Mouse (Mus musculus) adrenal gland, postnatal 14 days (tissue): ENCODE results near the gene Lim2. TPM values are rescaled to one million over a fixed set of nuclear protein-coding genes. Genes with fewer than 3 reads are reported as not detected.
"Not testable (repeated sequence)": the region's sequence is repeated elsewhere in the genome, so short reads cannot be mapped to it uniquely, and the experiment has no call there.

Experiments
- DNase-seq: peaks from one replicate; pipeline ENCODE4 v3.0.0; 2021; ENCODE audit warnings: mixed read lengths
- long read RNA-seq, 2 experiments: library from polyadenylated mRNA; stranded (forward); transcript quantifications; one replicate each; pipeline ENCODE4 v2.0.0; 2021
- total RNA-seq: library from RNA; stranded (reverse); gene quantifications from 2 replicates; pipeline ENCODE4 v1.2.3, GENCODE M21; 2021

Gene Lim2
- not detected in 2 replicates for total RNA-seq
- long read RNA-seq, experiment 1, result 0 reads
- long read RNA-seq, experiment 2, result 0 reads

DNA sequence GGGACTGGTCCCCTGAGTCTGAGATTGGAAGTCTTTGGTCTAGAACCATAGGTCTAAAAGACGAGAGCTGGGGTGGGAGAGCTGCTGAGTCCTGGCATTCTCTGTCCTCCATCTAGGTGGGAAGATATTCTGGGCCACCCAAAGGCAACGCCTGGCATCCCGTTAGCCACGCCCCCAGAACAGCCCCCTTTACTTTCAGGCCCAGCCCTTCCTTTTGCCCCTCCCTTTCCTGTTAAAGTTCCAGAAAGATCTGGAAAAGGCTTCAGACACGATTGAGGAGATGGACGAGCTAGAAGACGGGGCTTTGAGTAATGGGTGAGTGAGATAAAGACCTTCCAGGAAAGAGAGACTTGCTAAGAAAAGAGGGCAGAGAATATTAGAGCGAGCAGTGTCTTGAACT is at the start of gene Lim2:
Lim2 (plus strand) TSS at position 265 of the 400 bp plus-strand sequence.
- no peak for DNase-seq

DNA sequence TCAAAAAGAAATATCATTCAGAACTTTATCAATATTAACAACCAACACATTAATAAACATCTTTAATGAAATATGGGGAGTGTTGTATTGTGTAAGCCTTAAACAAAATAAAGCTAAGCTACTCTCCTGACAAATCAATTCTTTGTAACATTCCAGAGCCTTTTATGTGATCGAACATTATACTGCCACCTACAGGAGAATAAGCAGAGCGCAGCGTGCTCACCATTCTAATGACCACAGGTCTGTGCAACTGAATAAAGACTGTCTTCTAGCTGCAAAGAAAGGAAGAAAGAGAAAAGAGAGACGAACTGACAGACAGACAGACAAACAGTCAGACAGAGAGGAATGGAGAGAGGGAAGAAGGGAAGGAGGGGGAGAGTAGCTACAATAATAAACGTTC is 49.2 kb upstream of the Lim2 start:
- peak; percentile 24 for DNase-seq

DNA sequence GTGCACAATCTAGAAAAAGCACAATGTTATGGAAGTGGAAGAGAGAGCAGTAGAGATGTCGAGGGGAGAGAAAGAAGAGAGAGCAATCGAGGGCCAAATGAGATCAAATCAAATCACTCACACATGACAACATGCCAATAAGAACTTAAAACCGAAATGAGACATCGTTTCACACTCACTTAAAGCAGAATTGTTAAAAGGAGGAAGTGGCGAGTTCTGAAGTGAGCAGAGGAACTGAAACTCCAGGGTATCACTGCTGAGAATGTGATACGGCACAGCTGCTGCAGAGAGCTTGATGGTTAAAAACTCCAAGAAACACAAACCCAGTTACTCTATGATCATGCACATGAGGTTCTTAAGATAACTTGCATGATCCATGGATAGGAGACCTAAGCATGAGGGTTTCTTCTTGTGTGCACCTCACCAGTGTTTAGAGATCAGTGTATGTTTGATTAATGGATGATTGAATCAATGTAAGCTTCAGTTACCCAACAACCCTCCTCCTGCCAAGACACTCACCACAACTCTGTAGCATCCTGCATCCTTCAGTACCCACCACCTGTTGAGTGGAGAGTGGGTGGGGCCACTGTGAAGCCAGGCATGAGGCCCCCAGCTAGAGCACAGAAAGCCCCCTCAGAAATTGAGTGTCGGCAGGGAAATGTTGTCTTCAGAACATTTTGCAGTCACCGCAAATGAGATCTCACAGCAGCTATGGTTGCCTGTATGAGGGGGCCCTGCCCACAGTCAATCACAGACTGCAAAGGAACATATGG is 34.9 kb upstream of the Lim2 start:
- DNase-seq, result no peak

DNA sequence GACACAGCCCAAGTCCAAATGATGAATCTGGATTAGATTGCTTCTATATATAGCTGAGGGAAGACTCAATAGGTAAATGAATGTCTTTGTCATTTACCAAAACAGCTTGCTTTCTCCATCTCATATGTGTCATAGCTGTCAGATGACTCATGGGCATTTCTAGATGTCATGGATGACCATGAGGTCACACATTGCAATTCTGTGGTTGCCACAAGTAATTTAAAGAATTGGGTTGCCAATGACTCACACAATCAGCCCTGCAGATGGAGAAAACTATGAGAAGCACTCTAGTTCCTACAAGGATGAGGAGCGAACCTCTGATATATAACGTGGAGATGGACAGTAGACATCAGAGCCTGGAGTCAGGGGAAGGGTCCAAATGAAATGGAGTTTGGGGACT is 28.0 kb upstream of the Lim2 start:
- DNase-seq, result no peak

DNA sequence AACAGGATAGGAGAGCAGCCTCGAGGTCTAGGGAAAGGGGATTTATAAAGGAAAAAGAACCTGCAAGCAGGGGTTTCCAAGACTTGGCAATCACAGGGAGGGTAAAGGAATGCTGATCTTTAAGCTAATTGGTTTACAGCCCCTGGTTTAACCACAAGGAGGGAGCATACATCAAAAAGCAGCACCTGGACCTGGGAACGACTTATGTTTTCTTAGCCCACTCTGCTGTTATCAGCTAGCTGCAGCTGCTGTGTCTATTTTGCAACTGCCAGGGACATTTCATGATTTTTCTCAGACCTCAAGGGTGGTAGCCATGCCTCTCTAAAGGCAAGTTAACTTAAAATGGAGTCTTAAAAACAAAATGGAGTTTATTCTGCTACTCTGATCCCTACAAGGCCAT is 24.8 kb upstream of the Lim2 start:
- DNase-seq, result no peak

DNA sequence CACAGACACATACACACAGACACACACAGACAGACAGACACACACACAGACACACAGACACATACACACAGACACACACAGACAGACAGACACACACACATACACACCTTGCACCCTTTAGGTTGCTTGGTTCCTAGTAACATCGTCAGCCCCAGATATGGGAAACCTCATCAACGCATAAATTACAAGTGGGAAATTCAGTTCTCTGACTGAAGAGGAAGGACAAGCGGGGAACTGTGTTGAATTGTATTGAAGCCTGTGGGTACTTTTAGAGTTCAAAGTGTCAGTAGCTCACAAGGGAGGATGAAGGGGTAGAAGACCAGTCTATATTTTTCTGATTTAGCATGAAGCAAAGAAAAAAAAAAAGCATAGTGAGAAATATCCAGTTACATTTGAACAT is 19.9 kb upstream of the Lim2 start:
- no peak for DNase-seq

DNA sequence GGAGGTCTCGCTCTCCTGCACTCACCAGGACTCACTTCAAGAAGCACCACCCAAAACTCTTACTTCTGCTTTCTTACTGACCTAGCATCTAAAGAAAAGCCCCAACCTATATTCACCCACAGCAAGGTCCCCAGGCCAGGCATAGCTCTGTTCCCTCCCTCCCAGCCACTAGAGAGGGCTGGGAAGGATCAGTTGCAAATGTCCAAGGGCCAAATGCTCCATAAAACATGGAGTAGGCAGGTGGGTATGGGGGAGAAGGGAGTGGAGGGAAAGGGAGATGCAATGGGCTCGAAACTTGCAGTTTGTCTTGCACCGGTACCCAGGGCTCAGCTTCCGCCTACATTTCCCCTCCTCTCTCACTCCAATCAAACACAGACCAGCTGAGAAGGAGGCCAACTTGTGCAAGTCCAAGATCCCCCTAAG is 19.3 kb upstream of the Lim2 start, which contains the start of gene Siglecg:
Siglecg (plus strand) TSS at position 74 of the 423 bp plus-strand sequence.
- no peak for DNase-seq

DNA sequence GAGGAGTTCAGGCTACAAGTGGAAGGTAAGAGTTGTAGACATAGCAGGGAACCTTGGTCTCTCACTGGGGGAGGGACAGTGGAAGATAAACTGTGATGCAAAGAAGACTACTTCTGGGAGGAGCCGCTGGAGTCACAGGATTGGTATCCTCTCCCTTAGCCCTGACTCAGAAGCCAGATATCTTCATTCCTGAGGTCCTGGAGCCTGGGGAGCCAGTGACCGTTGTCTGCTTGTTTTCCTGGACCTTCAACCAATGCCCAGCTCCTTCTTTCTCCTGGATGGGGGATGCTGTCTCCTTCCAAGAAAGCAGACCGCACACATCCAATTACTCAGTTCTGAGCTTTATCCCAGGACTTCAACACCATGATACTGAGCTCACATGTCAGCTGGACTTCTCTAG is 18.4 kb upstream of the Lim2 start:
- DNase-seq, result no peak

DNA sequence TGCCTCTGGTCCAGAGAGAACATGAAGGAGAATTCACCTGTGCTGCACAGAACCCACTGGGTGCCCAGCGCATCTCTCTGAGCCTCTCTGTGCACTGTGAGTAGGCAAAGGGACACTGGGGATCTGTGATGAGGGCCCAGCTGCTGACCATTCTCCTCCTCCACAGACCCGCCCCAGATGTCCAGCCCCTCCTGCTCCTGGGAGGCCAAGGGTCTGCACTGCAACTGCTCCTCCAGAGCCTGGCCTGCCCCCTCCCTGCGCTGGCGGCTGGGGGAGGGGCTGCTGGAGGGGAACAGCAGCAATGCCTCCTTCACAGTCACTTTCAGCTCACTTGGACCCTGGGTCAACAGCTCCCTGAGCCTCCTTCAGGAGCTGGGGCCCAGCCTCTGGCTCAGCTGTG is 15.7 kb upstream of the Lim2 start:
- not testable (repeated sequence) for DNase-seq

DNA sequence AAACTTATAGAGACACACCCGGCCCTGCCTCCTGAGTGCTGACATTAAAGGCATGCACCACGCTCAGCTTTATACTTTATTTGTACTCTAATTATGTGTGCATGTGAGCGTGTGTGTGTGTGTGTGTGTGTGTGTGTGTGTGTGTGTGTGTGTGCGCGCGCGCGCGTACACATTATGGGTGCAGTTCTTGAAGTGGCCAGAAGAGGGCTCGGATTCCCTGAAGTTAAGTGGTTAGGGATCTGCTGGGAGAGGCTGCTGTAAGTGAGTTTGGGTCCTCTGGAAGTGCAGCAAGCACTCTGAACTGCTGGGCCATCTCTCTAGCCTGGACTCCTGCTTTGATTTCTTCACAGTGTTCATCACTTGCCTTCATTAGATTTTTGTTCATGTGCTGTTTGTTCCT is 10.2 kb upstream of the Lim2 start:
- DNase-seq, result no peak

DNA sequence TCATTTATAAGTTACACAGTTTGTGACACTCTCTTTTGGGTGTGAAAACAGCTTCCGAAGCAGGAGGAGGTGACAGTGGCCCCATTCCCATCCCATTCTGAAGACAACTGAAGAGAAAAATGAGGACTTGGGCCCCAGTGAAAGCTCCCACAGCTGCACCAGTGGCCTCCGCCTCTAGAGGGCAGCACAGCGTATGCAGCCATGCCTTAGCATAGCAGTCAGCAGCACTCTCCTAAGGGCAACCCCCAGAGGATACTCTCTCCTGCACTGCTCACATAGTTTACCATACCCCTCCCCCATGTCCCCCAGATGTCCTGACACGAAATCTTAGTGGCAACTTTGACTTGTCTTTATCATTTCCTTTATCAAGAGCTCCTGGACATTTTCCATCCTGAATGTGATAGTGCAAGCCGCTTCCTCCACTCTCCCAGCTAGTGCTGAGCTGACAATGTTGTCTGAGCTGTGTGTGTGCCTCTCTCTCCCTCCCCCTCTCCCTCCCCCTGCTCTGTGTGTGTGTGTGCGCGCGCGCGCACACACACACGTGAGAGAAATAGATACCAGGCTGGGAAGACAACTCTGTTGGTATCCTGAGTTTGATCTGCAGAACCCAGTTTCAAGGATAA is 4.4 kb upstream of the Lim2 start:
- peak; percentile 93 for DNase-seq

DNA sequence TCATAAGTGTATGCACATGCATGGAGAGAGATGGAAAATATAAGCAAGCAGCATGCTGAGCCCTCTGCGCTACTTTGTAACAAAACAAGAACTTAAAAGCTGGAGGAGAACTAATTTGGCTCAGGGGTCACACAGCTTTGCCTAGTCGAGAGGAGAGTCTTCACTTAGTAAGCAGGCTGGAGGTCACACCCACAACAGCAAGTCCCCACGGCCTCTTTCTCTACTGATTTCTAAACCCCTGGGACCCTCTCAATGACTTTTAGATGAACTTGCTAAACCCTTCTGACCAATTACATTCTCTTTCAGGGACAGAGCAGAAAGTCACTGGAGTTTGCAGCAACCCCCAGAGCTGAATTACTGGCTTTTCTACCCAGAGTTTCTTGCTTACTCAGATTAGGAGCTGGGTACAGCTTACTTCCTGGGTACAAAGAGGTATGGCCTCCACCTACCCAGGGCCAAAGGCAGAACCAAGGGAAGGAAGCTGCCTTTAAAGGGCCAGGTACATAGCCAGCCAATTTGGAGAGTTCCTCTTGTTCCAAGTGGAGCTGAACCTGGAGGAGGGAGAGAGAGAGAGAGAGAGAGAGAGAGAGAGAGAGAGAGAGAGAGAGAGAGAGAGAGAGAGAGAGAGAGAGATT is 3.4 kb upstream of the Lim2 start:
- peak; percentile 28 for DNase-seq

DNA sequence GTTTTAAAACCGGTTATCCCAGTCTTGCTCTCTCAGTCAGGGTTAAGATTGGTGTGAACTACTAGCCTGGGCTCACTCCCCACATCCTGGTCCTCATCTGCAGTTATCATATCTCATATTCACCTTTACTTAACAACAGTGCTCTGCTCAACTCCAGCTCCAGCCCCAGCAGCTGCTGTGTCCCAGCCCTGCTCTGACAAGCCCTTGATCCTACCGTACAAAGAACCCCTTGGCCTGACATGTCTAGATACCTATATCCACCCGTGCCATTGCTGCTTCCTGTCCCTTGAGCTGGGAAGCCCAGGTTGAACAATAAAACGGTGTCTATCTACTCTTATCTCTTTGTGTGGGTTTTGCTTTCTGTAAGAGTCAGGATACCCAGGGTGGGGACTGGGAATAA is 2.0 kb downstream of the Lim2 start:
- DNase-seq, result no peak

DNA sequence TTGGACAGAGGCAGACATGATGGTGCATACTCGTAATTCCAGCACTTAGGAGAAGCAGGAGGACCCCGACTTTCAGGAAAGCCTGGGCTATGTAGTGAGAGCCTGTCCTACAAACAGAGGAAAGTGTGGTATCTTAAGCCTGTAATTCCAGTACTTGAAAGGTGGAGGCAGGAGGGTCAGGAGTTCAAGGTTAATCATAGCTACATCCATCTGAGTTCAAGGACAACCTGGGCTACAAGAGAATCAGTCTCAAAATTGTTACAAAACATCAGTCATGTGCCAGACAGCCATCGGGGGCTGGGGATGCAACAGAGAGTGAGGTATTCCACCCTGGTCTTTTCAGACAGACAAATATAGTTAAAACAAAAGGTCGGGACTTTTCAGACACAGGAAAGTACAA is 5.4 kb downstream of the Lim2 start:
- no peak for DNase-seq

DNA sequence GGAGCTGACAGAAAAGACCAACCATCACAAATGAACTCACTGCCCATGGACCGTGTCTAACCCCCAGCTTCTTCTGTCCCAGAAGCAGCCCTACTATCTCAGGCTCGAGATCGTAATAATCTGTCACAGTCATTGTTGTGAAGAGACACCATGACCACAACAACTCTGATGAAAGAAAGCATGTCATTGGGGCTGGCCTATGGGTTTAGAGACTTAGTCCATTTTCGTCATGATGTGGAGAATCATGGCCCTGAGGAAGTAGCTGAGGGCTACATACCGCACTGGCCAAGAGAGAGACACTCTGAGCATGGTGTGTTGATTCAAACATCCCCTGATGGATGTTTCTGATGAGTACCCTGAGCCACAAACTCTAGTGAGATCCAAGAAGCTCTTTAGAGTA is 7.2 kb downstream of the Lim2 start:
- no peak for DNase-seq

DNA sequence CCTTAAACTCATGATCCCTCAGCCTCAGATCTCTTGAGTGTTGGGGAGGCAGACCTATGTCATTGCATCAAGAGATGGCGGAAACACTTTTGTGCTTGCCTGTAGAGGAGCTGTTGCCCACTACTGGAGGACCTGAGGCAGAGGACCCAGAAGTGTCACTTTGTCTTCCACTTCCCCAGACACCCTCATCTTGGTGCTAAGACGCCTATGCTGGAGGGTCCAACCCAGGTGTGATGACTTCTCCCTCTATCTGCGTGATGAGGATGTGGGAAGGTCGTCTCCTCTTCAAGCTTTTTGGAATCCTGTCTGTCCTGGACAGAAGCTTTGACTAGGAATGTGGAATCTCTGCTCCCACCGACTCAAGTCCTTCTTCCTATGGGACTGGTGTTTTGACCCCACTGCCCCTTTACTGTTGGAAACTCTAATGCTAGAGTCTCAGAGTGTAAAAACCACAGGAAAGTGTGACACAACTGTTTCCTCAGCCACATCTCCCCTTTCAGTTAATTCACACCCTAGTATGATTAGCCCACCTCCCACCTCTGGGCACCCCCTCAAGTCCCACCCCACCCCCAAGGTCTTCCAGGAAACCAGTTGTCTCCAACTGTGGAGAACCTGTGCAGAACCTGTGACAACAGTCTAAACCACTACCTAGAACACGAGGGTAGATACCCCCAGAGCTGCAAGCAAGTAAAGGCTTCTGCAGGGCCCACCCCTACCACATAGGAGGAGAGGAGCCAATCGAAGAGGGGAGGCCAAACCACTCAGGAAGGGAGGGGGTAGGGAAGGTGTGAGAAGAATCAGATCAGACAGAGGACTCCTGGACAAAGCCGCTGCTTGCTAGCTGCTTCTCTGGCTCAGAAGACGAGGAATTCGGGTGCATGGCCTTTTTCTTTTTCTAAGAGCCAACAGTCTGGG is 9.1 kb downstream of the Lim2 start, which contains the start of gene Nkg7:
Nkg7 (plus strand) TSS at position 733 of the 915 bp plus-strand sequence.
- DNase-seq, result no peak

DNA sequence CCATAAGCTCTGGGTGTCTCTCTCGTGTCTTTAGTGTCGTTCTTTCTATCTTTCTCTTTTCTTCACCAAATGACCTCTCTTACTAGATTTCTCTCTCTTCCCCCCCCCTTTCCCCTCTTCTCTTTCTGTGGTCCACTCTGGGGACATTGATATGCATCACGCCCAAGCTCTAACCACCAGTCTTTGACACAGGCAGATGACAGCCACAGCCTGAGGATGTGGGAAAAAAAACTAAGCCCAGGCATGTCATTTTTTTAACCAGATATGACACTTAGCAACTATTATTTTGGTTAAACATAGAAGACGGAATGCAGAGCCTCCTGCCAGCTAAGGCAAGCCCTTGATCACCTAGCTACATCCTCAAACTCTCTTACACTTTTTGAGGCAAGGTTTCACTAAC is 11.1 kb downstream of the Lim2 start:
- DNase-seq, result no peak

DNA sequence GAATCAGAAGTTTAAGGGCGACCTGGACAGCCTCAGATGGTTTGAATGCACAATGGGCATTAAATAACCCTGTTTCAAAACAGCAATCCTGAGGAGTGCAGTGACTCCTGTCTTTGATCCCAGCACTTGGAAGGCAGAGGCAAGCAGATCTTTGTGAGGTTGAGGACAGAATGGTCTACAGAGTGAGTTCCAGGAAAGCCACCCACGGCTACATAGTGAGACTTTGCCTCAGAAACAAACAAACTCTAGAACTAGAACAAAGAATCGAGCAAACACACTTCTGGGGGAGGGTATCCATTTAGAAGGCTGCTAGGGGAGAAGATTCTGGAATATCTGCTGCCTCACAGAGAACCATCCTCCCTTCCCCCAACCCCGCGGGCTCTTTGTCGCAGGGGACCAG is 13.0 kb downstream of the Lim2 start, which contains the start of gene Cldnd2:
Cldnd2 (plus strand) TSS at position 301 of the 400 bp plus-strand sequence.
- no peak for DNase-seq

DNA sequence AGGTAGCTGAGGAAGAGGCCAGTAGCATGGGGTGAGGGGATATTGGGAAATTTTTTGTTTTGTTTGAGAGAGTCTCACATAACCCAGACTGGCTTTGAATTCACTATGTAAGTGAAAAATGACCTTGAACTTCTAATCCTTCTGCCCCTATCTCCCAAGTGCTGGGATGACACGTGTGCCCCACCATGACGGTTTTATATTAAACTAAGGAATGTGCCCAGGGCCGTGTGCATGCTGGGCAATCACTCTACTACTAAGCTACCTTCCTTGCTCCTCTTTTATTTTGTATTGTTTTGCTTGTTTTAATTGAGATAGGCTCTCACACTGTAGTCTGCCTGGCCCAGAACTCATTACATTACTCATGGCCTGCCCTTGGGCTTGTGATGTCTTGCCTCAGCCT is 13.6 kb downstream of the Lim2 start:
- DNase-seq, result no peak

DNA sequence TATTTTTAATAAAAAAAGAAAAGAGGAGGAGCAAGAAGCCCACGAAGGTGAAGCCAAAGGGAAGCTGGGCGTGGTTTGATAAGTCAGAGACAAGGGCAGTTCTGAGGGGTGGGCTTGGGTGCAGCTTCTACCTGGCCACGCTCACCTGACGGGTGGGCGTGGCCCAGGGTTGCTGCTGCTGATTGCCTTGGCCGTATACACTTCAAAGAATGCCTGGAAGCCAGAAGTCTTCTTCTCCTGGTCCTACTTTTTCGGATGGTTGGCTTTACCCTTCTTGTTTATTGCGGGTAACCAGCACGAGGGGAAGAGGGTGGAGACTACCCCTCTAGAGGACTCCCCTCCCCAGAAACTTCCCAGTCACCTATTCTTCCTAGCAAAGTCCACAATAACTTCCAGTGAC is 15.2 kb downstream of the Lim2 start:
- no peak for DNase-seq

DNA sequence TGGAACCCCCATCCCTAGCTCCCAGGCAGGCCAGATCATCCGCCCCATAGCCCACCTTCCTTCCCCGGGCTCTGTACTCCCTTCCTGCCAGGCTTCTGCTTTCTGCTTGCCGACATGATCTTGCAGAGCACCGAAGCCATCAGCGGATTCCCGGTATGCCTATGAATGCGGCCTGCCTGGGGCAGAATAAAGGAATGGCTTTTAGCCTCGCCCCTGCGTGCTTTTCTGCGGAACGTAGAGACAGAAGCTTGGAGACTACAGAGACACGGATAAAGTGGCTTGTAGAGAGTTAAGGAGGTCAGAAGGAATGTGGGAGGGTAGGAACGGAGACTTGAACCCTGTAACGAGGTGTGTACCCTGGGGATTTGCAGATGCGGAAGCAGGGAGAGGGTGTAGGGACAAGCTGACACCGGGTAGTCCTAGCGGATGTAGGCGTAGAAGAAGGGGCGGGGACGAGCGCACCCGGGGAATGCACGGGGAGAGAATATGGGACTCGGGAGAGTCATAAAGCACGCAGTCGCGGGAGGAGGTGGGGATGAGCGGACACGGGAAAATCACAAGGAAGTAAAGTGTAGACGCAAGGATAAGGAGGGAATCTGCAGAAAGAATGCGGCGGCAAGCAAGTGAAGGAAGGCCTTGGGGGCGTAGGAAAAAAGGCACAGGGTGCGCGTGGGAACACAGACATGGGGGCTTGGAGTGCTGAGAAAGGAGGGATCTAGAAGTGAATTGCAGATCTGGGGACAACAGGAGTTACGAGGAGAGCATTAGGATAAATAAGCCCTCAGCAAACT is 15.9 kb downstream of the Lim2 start:
- DNase-seq, result peak; percentile 92
